In genomic region chr6:116339088-116339487, GRCm38 (mm10) we compare ENCODE assay signal across 10 mouse cellular contexts. TPM values are rescaled to one million over a fixed set of nuclear protein-coding genes. Genes with fewer than 3 reads are reported as not detected.
A peak's percentile ranks its signal among the peaks of the same experiment; 100 is the strongest.
DNase-seq lines count a peak whose midpoint lies in the region; ATAC-seq and TF ChIP-seq lines count a peak whose summit lies in the region.
"Had no signal": no experiment of that assay in that cellular context is flagged by ENCODE, and none has a peak within 500 bp of the region (broad histone marks: within the 10 kb centered on the region; RNA-seq: fewer than 3 reads in every experiment).

No protein-coding gene starts in this region.

- no peaks in the 10 kb centered on the region for H3K9me3 ChIP-seq in stomach, embryonic 14.5 days (ENCODE audit: control insufficient read depth, low read depth, low read length)
- H3K9me3 ChIP-seq in stomach, postnatal 0 days (ENCODE audit: control insufficient read depth, low read length) = no peaks in the 10 kb centered on the region
- no peaks in the 10 kb centered on the region for H3K9me3 ChIP-seq in liver, embryonic 13.5 days (replicated peaks)
- H3K9me3 ChIP-seq in stomach, embryonic 16.5 days (replicated peaks; ENCODE audit: control insufficient read depth, low read length) = no peaks in the 10 kb centered on the region

- DNase-seq in cerebellum, adult 2 months = no peak
- DNase-seq in cerebellum, adult 18-20 months = no peak
- no peak for DNase-seq in stomach, postnatal 0 days (ENCODE audit: low spot score)
- DNase-seq in liver, embryonic 13.5 days = no peak
- DNase-seq in layer of hippocampus, adult 9-10 months (ENCODE audit: low spot score) = no peak
- DNase-seq in right cerebral cortex, adult 2 months (ENCODE audit: low spot score in 2 of 2) = no peak
- DNase-seq: cerebellum, adult 8-10 months; thymus, postnatal 14 days had no signal

- peak overlapping the region; percentile 50 for H3K4me2 ChIP-seq in stomach, embryonic 14.5 days (replicated peaks; ENCODE audit: low read depth, low read length)
- H3K4me2 ChIP-seq in stomach, postnatal 0 days (replicated peaks; ENCODE audit: low read depth) = no peak overlapping the region
- H3K4me2 ChIP-seq in liver, embryonic 13.5 days = peak overlapping the region; percentile 71
- peak overlapping the region; percentile 73 for H3K4me2 ChIP-seq in stomach, embryonic 16.5 days (ENCODE audit: low read depth, low read length)

- WGBS in cerebellum, adult 2 months = 73% methylated on average over 5 of the region's 5 CpGs
- WGBS in stomach, embryonic 14.5 days = 82% methylated on average over 5 of the region's 5 CpGs
- 78% methylated on average over 5 of the region's 5 CpGs for WGBS in stomach, postnatal 0 days
- WGBS in liver, embryonic 13.5 days (ENCODE audit: insufficient replicate concordance) = 61% methylated on average over 5 of the region's 5 CpGs
- 72% methylated on average over 5 of the region's 5 CpGs for WGBS in stomach, embryonic 16.5 days

- no peak for TF ChIP-seq CTCF in cerebellum, adult 2 months (IDR thresholded peaks at IDR 0.05; ENCODE audit: borderline replicate concordance, insufficient read depth, low read depth, low read length)
- no peak for TF ChIP-seq CTCF in stomach, postnatal 0 days (IDR thresholded peaks at IDR 0.05; ENCODE audit: low read depth)

- no peak overlapping the region for H3K27ac ChIP-seq in cerebellum, adult 2 months (ENCODE audit: insufficient read depth, low read length)
- H3K27ac ChIP-seq in stomach, embryonic 14.5 days (ENCODE audit: low read length) = no peak overlapping the region
- H3K27ac ChIP-seq in stomach, postnatal 0 days (replicated peaks) = no peak overlapping the region
- peak overlapping the region; percentile 75 for H3K27ac ChIP-seq in liver, embryonic 13.5 days
- H3K27ac ChIP-seq in stomach, embryonic 16.5 days (ENCODE audit: low read length) = no peak overlapping the region

- no peaks in the 10 kb centered on the region for H3K27me3 ChIP-seq in cerebellum, adult 2 months (ENCODE audit: control insufficient read depth, insufficient read depth, low read length)
- H3K27me3 ChIP-seq in stomach, embryonic 14.5 days (ENCODE audit: control insufficient read depth, insufficient read depth, low read length) = no peaks in the 10 kb centered on the region
- no peaks in the 10 kb centered on the region for H3K27me3 ChIP-seq in stomach, postnatal 0 days (ENCODE audit: control insufficient read depth, insufficient read depth, low read length)
- H3K27me3 ChIP-seq in liver, embryonic 13.5 days = 0 out of 2 replicates have a peak, but pooled peaks cover 12% of the 10 kb centered on the region
- H3K27me3 ChIP-seq in stomach, embryonic 16.5 days (ENCODE audit: control insufficient read depth, insufficient read depth, low read length) = no peaks in the 10 kb centered on the region

- TF ChIP-seq EP300 in stomach, postnatal 0 days (optimal IDR thresholded peaks at IDR 0.05) = no peak

- no peaks in the 10 kb centered on the region for H3K36me3 ChIP-seq in stomach, embryonic 14.5 days (ENCODE audit: control insufficient read depth, insufficient read depth, low read length)
- no peaks in the 10 kb centered on the region for H3K36me3 ChIP-seq in stomach, postnatal 0 days (ENCODE audit: control insufficient read depth, insufficient read depth, low read length)
- peaks cover 18% of the 10 kb centered on the region for H3K36me3 ChIP-seq in liver, embryonic 13.5 days
- H3K36me3 ChIP-seq in stomach, embryonic 16.5 days (ENCODE audit: control insufficient read depth, insufficient read depth, low read length) = no peaks in the 10 kb centered on the region

- peak overlapping the region; percentile 25 for H3K4me3 ChIP-seq in cerebellum, adult 2 months (replicated peaks; ENCODE audit: insufficient read depth, low read depth, low read length)
- H3K4me3 ChIP-seq in stomach, embryonic 14.5 days (ENCODE audit: low read depth, low read length) = peak overlapping the region; percentile 96; the same call in 1 of the 2 replicates
- no peak overlapping the region for H3K4me3 ChIP-seq in stomach, postnatal 0 days (ENCODE audit: low read depth, low read length)
- peak overlapping the region; percentile 94 for H3K4me3 ChIP-seq in liver, embryonic 13.5 days (replicated peaks)
- peak overlapping the region; percentile 92; the same call in 1 of the 2 replicates for H3K4me3 ChIP-seq in stomach, embryonic 16.5 days (replicated peaks; ENCODE audit: low read length)

- peaks cover 3% of the 10 kb centered on the region; the same call in 1 of the 2 replicates for H3K4me1 ChIP-seq in cerebellum, adult 2 months (ENCODE audit: control insufficient read depth, insufficient read depth, low read length)
- no peaks in the 10 kb centered on the region; the same call in 1 of the 2 replicates for H3K4me1 ChIP-seq in stomach, embryonic 14.5 days (ENCODE audit: control insufficient read depth, insufficient read depth, low read length)
- H3K4me1 ChIP-seq in stomach, postnatal 0 days (replicated peaks; ENCODE audit: control insufficient read depth, insufficient read depth) = no peaks in the 10 kb centered on the region
- peaks cover 55% of the 10 kb centered on the region for H3K4me1 ChIP-seq in liver, embryonic 13.5 days (replicated peaks)
- H3K4me1 ChIP-seq in stomach, embryonic 16.5 days (ENCODE audit: control insufficient read depth, insufficient read depth, low read length) = no peaks in the 10 kb centered on the region

- TF ChIP-seq POLR2A in cerebellum, adult 2 months (IDR thresholded peaks at IDR 0.05; ENCODE audit: borderline replicate concordance, insufficient read depth, low read length) = no peak

- no peak overlapping the region for H3K9ac ChIP-seq in stomach, embryonic 14.5 days (replicated peaks; ENCODE audit: low read depth, low read length)
- no peak overlapping the region for H3K9ac ChIP-seq in stomach, postnatal 0 days (ENCODE audit: low read length)
- peak overlapping the region; percentile 89 for H3K9ac ChIP-seq in liver, embryonic 13.5 days
- no peak overlapping the region for H3K9ac ChIP-seq in stomach, embryonic 16.5 days (ENCODE audit: low read length)

- no peak for ATAC-seq in stomach, embryonic 14.5 days (ENCODE audit: insufficient number of reproducible peaks, insufficient read depth, low FRiP score, low read depth)
- no peak for ATAC-seq in stomach, postnatal 0 days (ENCODE audit: low FRiP score, low TSS enrichment)
- no peak for ATAC-seq in liver, embryonic 13.5 days (ENCODE audit: low read depth)
- ATAC-seq in stomach, embryonic 16.5 days (ENCODE audit: insufficient read depth, low FRiP score) = no peak

RNA-seq across cellular contexts. Expression of gene March8, which starts 1.3 kb away (rescaled TPM):
- polyA plus RNA-seq in cerebellum, adult 2 months (2012; rRNA removed) = 80.9 and 84.5 TPM in 2 replicates
- 34.3 and 38.8 TPM in 2 replicates for polyA plus RNA-seq in stomach, embryonic 14.5 days (2014; fragmentation: Nextera tagmentation; extraction: Ambion mirVana)
- 24.0 and 26.4 TPM in 2 replicates for polyA plus RNA-seq in stomach, postnatal 0 days (2015; fragmentation: Nextera tagmentation; extraction: Ambion mirVana)
- 76.9 and 92.7 TPM in 2 replicates for polyA plus RNA-seq in liver, embryonic 13.5 days (2015; fragmentation: Nextera tagmentation; extraction: Ambion mirVana)
- 31.9 and 34.9 TPM in 2 replicates for polyA plus RNA-seq in stomach, embryonic 16.5 days (2015; fragmentation: Nextera tagmentation; extraction: Ambion mirVana)
